Mouse (Mus musculus): ENCODE data around the gene Lhx6. TPM values are rescaled to one million over a fixed set of nuclear protein-coding genes. Genes with fewer than 3 reads are reported as not detected.

The Lhx6 gene
- polyA plus RNA-seq, 1 experiment = 8.5 TPM

DNA sequence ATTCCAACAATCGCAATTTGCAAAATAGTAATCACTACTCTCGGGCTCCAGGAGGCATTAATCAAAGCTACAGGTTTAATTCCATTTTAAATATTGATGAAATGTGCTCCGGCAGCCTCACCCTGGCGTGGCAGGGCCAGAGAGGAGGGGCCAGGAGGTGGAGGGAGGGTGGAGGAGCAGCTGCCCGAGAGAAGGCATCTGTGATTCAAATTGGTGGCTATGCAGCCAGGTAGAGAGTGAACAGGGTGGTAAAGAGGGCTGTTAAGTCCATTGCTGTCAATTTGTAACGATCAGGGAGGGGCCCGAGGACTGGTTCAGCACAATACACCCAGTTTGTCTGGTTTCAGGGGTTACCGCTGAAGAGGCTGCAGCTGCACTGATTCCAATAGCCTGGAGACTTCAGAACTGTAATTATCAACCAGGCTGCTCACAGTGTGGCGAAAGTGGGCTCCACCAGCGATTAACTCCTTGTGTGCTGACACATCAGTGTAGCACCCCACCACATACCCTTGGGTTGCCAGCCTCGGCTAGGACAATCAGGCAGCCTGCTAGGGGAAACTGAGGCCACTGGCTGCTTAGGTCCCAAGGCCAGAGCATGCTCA, 27.9 kb downstream of the Lhx6 start:
- H3K4me3 ChIP-seq (ENCODE audit: insufficient read depth, low read length) = no peak overlapping the region
- no peak overlapping the region for H3K27ac ChIP-seq (ENCODE audit: insufficient read depth, low read length)
- TF ChIP-seq CTCF (IDR thresholded peaks at IDR 0.05; ENCODE audit: extremely low read depth, insufficient read depth, low read length) (no peak), POLR2A (IDR thresholded peaks at IDR 0.05; ENCODE audit: extremely low read depth, insufficient read depth, low read length) (no peak)
- no peaks in the 10 kb centered on the region for H3K4me1 ChIP-seq (ENCODE audit: control insufficient read depth, insufficient read depth, low read length)

GRCm38 (mm10) chr2:36075210-36075609, 30.0 kb downstream of the Lhx6 start:
- H3K4me3 ChIP-seq (ENCODE audit: insufficient read depth, low read length) = no peak overlapping the region
- H3K4me1 ChIP-seq (ENCODE audit: control insufficient read depth, insufficient read depth, low read length) = no peaks in the 10 kb centered on the region
- TF ChIP-seq CTCF (IDR thresholded peaks at IDR 0.05; ENCODE audit: extremely low read depth, insufficient read depth, low read length) (no peak), POLR2A (IDR thresholded peaks at IDR 0.05; ENCODE audit: extremely low read depth, insufficient read depth, low read length) (no peak)
- H3K27ac ChIP-seq (ENCODE audit: insufficient read depth, low read length) = no peak overlapping the region

DNA sequence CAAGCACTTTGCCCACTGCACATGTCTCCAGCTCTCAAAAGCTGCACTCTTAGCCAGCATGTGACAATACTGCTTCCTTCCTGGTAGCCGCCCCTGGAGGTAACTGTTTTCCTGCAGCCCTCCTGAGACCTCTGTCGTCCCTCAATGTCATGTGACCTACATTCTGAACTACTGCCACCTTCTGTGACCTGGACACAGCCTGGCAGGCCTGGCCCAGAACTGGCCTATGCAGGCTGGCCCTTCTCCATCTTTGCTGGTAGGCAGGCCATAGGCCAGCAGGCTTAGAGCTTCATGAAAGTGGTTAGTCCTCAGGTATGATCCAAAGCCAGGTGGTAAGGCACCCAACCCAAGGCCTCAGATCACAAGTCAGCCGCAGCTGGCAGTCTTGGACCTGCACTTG, 31.4 kb downstream of the Lhx6 start:
- Histone ChIP-seq H3K27ac (ENCODE audit: insufficient read depth, low read length) (no peak overlapping the region), H3K4me3 (ENCODE audit: insufficient read depth, low read length) (no peak overlapping the region), H3K4me1 (ENCODE audit: control insufficient read depth, insufficient read depth, low read length) (no peaks in the 10 kb centered on the region)
- TF ChIP-seq POLR2A (IDR thresholded peaks at IDR 0.05; ENCODE audit: extremely low read depth, insufficient read depth, low read length) (no peak), CTCF (IDR thresholded peaks at IDR 0.05; ENCODE audit: extremely low read depth, insufficient read depth, low read length) (no peak)

GRCm38 (mm10) chr2:36071660-36072305, 33.4 kb downstream of the Lhx6 start:
- Histone ChIP-seq H3K27ac (ENCODE audit: insufficient read depth, low read length) (no peak overlapping the region), H3K4me1 (ENCODE audit: control insufficient read depth, insufficient read depth, low read length) (no peaks in the 10 kb centered on the region), H3K4me3 (ENCODE audit: insufficient read depth, low read length) (no peak overlapping the region)
- TF ChIP-seq POLR2A (IDR thresholded peaks at IDR 0.05; ENCODE audit: extremely low read depth, insufficient read depth, low read length) (no peak), CTCF (IDR thresholded peaks at IDR 0.05; ENCODE audit: extremely low read depth, insufficient read depth, low read length) (no peak)

GRCm38 (mm10) chr2:36067132-36067531, 38.1 kb downstream of the Lhx6 start:
- Histone ChIP-seq H3K4me1 (ENCODE audit: control insufficient read depth, insufficient read depth, low read length) (no peaks in the 10 kb centered on the region), H3K4me3 (ENCODE audit: insufficient read depth, low read length) (no peak overlapping the region), H3K27ac (ENCODE audit: insufficient read depth, low read length) (no peak overlapping the region)
- TF ChIP-seq CTCF (IDR thresholded peaks at IDR 0.05; ENCODE audit: extremely low read depth, insufficient read depth, low read length) = no peak
- TF ChIP-seq POLR2A (IDR thresholded peaks at IDR 0.05; ENCODE audit: extremely low read depth, insufficient read depth, low read length) = no peak

GRCm38 (mm10) chr2:36061409-36061808, 43.8 kb downstream of the Lhx6 start:
- no peak for TF ChIP-seq CTCF (IDR thresholded peaks at IDR 0.05; ENCODE audit: extremely low read depth, insufficient read depth, low read length)
- TF ChIP-seq POLR2A (IDR thresholded peaks at IDR 0.05; ENCODE audit: extremely low read depth, insufficient read depth, low read length) = no peak
- Histone ChIP-seq H3K4me3 (ENCODE audit: insufficient read depth, low read length) (no peak overlapping the region), H3K27ac (ENCODE audit: insufficient read depth, low read length) (no peak overlapping the region), H3K4me1 (ENCODE audit: control insufficient read depth, insufficient read depth, low read length) (no peaks in the 10 kb centered on the region)

DNA sequence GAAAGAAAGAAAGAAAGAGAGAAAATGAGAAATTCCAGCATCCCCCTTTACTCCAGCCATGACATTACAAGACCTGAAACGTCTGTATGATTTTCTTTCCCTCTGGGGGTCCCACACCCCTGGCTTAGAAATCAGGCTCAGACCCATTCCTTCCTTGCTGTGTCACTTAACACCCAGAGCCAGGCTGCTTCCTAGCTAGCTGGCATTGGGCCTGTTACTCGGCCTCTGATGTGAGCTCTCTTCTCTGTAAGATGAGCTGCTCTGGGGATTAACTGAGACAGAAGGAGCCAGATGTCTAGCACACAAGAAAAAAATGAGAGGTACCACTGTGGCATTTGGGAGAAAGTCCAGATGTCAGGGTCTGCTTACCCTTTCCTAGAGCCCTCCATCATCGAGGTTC, 49.0 kb downstream of the Lhx6 start:
- Histone ChIP-seq H3K4me1 (ENCODE audit: control insufficient read depth, insufficient read depth, low read length) (no peaks in the 10 kb centered on the region), H3K4me3 (ENCODE audit: insufficient read depth, low read length) (no peak overlapping the region), H3K27ac (ENCODE audit: insufficient read depth, low read length) (no peak overlapping the region)
- no peak for TF ChIP-seq CTCF (IDR thresholded peaks at IDR 0.05; ENCODE audit: extremely low read depth, insufficient read depth, low read length)
- no peak for TF ChIP-seq POLR2A (IDR thresholded peaks at IDR 0.05; ENCODE audit: extremely low read depth, insufficient read depth, low read length)

DNA sequence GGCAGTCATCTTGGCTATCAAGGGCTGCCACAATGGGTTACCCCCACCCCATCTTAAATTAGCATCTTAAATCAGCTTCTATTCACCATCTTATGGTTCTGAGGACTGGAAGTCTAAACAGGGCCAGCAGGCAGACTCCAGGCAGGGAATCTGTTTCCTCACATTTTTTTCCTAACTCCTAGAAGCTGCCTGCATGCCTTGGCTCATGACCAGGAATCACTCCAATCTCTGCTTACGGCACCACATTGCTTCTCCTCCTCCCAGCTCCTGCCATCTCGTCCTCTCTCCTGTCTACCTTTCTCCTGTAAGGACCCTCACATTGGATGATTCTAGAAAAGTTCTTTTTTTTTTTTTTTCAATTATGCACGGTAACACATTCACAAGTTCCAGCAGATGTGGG, 52.0 kb downstream of the Lhx6 start:
- H3K27ac ChIP-seq (ENCODE audit: insufficient read depth, low read length) = no peak overlapping the region
- peaks cover 1% of the 10 kb centered on the region; the same call in 1 of the 2 replicates for H3K4me1 ChIP-seq (ENCODE audit: control insufficient read depth, insufficient read depth, low read length)
- TF ChIP-seq CTCF (IDR thresholded peaks at IDR 0.05; ENCODE audit: extremely low read depth, insufficient read depth, low read length) = no peak
- TF ChIP-seq POLR2A (IDR thresholded peaks at IDR 0.05; ENCODE audit: extremely low read depth, insufficient read depth, low read length) = no peak
- no peak overlapping the region for H3K4me3 ChIP-seq (ENCODE audit: insufficient read depth, low read length)

DNA sequence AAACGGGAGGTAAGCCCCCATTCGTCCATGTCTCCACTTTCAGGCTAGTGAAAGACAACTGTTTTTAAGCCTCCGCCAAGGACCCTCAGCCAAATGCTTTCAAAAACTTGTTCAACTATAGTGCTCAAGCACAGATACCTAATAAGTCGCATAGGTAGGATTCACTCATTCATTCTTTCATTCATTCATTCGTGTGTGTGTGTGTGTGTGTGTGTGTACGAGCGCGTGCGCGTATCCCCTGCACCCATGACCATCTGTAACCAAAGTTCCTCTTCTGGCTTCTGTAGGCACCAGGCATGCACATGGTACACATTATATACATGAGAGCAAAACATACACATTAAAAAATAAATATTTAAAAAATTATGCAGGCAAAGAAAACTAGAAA, 55.6 kb downstream of the Lhx6 start:
- peak overlapping the region; percentile 71 for H3K4me3 ChIP-seq (ENCODE audit: insufficient read depth, low read length)
- TF ChIP-seq CTCF (IDR thresholded peaks at IDR 0.05; ENCODE audit: extremely low read depth, insufficient read depth, low read length) (no peak), POLR2A (IDR thresholded peaks at IDR 0.05; ENCODE audit: extremely low read depth, insufficient read depth, low read length) (no peak)
- peaks cover 3% of the 10 kb centered on the region; the same call in 1 of the 2 replicates for H3K4me1 ChIP-seq (ENCODE audit: control insufficient read depth, insufficient read depth, low read length)
- no peak overlapping the region for H3K27ac ChIP-seq (ENCODE audit: insufficient read depth, low read length)
